Mouse (Mus musculus): Measurements from ENCODE around the gene A630089N07Rik.

- TF ChIP-seq GATA1 (IDR thresholded peaks at IDR 0.05; ENCODE audit: low read length) (no peak), TAL1 (IDR thresholded peaks at IDR 0.05; ENCODE audit: low read length) (no peak)
Observed at GRCm38 (mm10) chr16:97995849-97996615, 86.2 kb downstream of the A630089N07Rik start.
